Mouse (Mus musculus): ENCODE data around the gene L3mbtl2.

- TF ChIP-seq GATA1 (IDR thresholded peaks at IDR 0.05; ENCODE audit: low read length) (no peak), TAL1 (IDR thresholded peaks at IDR 0.05; ENCODE audit: low read length) (no peak)
Measured at GRCm38 (mm10) chr15:81708991-81709390, 45.3 kb downstream of the L3mbtl2 start.

Data from erythroblast, embryonic 14.5 days (primary cell).